Mouse (Mus musculus): ENCODE data around the gene Tmf1. TPM values are rescaled to one million over a fixed set of nuclear protein-coding genes. Genes with fewer than 3 reads are reported as not detected.

The Tmf1 gene
- polyA plus RNA-seq, 1 experiment = 3.8 TPM

DNA sequence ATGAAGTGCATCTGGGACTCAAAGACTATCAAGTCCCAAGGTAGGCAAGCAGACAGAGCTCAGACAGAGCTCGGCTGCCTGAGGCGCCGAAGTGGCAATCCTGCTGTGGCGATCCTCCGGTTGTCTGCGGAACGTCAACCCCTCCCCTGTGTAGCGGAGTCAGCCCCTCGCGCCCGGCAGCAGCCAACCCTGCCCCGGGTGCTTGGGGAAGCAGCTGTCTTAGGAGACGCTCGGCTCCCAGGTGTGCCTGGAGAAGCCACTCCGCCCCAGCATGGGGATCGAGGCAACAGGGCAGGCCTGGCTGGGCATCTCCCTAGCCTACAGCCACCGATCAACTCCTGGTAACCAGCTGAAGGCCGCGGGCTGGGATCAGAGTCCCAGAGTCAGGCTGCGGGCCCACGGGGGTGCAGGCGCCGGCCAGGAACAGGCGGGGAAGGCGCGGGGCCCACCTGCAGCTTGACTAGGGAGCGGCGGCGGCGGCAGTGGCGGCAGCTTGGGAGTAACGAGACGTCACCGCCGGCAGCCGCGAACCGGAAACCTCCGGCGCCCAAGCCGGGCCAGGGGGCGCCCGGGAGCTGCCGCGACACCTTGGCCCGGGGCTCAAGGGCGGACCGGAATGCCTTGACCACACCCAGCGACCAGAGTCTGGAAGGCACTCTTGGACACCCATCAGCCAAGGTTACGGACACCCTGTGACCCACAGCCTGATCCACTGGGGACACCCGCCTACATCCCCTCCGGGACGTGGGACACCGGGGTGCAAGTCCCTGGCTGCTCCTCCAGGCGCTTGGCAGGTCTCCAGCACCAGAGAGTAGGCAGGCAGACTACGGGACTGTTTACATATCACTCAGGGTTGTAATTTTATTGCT lies 30.3 kb downstream of the Tmf1 start, which contains the start of gene Eogt:
Gene Eogt (minus strand): TSS at position 800 of the 869 bp plus-strand sequence.
- Histone ChIP-seq H3K4me3 (replicated peaks; ENCODE audit: extremely low read depth, low read depth, low read length) (peak within 1 kb of the TSS; percentile 65), H3K4me1 (ENCODE audit: control insufficient read depth, insufficient read depth, low read length) (peaks cover 11% of the 10 kb centered on the region)
- TF ChIP-seq POLR2A (IDR thresholded peaks at IDR 0.05; ENCODE audit: borderline replicate concordance, extremely low read depth, low read depth, low read length) = 0 out of 2 replicates have a peak, but pooled peaks have one; percentile 7
- TF ChIP-seq CTCF (IDR thresholded peaks at IDR 0.05; ENCODE audit: insufficient read depth, low read length) = no peak
- under 1% methylated on average over 56 of the region's 56 CpGs for WGBS
- peak; percentile 85 for DNase-seq

GRCm38 (mm10) chr6:97147755-97148382 lies 31.1 kb downstream of the Tmf1 start:
- WGBS = 9% methylated on average over 18 of the region's 18 CpGs
- H3K4me3 ChIP-seq (replicated peaks; ENCODE audit: extremely low read depth, low read depth, low read length) = peak overlapping the region; percentile 65
- TF ChIP-seq CTCF (IDR thresholded peaks at IDR 0.05; ENCODE audit: insufficient read depth, low read length) (no peak), POLR2A (IDR thresholded peaks at IDR 0.05; ENCODE audit: borderline replicate concordance, extremely low read depth, low read depth, low read length) (no peak)
- peak; percentile 52 for DNase-seq
- H3K4me1 ChIP-seq (ENCODE audit: control insufficient read depth, insufficient read depth, low read length) = peaks cover 11% of the 10 kb centered on the region

- peaks cover 13% of the 10 kb centered on the region for H3K4me1 ChIP-seq (ENCODE audit: control insufficient read depth, insufficient read depth, low read length)
- peak; percentile 37 for DNase-seq
- no peak overlapping the region for H3K4me3 ChIP-seq (replicated peaks; ENCODE audit: extremely low read depth, low read depth, low read length)
- 52% methylated on average over 7 of the region's 7 CpGs for WGBS
- TF ChIP-seq POLR2A (IDR thresholded peaks at IDR 0.05; ENCODE audit: borderline replicate concordance, extremely low read depth, low read depth, low read length) = 0 out of 2 replicates have a peak, but pooled peaks have one; percentile 16
- no peak for TF ChIP-seq CTCF (IDR thresholded peaks at IDR 0.05; ENCODE audit: insufficient read depth, low read length)
These were observed 33.8 kb downstream of the Tmf1 start for GRCm38 (mm10) chr6:97145156-97145555.

- peak; percentile 28 for DNase-seq
- TF ChIP-seq POLR2A (IDR thresholded peaks at IDR 0.05; ENCODE audit: borderline replicate concordance, extremely low read depth, low read depth, low read length) (no peak), CTCF (IDR thresholded peaks at IDR 0.05; ENCODE audit: insufficient read depth, low read length) (no peak)
- Histone ChIP-seq H3K4me3 (replicated peaks; ENCODE audit: extremely low read depth, low read depth, low read length) (no peak overlapping the region), H3K4me1 (ENCODE audit: control insufficient read depth, insufficient read depth, low read length) (peaks cover 12% of the 10 kb centered on the region)
- WGBS = 33% methylated on average over 7 of the region's 7 CpGs
These were observed 34.6 kb downstream of the Tmf1 start for GRCm38 (mm10) chr6:97144359-97144758.

DNA sequence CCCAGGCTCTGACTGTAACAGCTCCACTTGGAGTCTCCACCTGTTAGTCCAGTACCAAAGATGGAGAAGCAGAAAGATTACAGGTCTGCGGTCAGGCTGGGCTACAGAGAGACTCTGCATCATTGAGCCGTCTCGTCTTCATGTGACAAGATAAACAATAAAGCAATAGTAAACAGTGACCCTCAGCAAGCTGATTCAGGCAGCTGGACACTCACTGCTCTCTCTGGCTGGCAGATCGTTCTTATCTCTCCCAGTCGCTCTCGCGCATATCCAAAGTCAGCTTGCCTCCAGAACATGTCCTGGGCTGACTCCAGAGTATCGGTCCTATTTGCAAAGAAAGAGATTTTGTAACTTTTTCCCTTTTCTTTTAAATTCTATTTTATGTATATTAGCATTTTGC lies 36.3 kb downstream of the Tmf1 start:
- no peak for DNase-seq
- Histone ChIP-seq H3K4me1 (ENCODE audit: control insufficient read depth, insufficient read depth, low read length) (peaks cover 11% of the 10 kb centered on the region), H3K4me3 (replicated peaks; ENCODE audit: extremely low read depth, low read depth, low read length) (no peak overlapping the region)
- no peak for TF ChIP-seq CTCF (IDR thresholded peaks at IDR 0.05; ENCODE audit: insufficient read depth, low read length)
- TF ChIP-seq POLR2A (IDR thresholded peaks at IDR 0.05; ENCODE audit: borderline replicate concordance, extremely low read depth, low read depth, low read length) = no peak
- 47% methylated on average over 8 of the region's 8 CpGs for WGBS

DNA sequence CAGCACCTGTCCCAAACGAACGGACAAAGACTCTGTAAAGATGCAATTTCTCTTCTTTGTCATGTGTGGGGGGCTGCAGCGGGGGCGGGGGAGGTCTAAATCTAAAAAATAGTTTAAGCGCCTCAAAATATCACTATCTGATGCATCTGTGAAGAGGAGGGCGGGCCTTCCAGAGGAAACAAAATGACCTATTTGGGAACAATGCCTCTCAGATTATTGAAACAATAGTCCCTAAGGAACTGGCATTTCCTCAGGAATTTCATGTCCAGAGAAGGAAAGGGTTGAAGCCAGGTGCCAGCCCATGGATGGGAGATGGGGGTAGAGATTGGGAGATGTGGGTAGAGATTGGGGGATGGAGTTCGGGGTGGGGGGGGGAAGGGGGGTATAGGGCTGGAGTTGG lies 37.1 kb downstream of the Tmf1 start:
- TF ChIP-seq CTCF (IDR thresholded peaks at IDR 0.05; ENCODE audit: insufficient read depth, low read length) (no peak), POLR2A (IDR thresholded peaks at IDR 0.05; ENCODE audit: borderline replicate concordance, extremely low read depth, low read depth, low read length) (no peak)
- no peak for DNase-seq
- Histone ChIP-seq H3K4me3 (replicated peaks; ENCODE audit: extremely low read depth, low read depth, low read length) (no peak overlapping the region), H3K4me1 (ENCODE audit: control insufficient read depth, insufficient read depth, low read length) (peaks cover 11% of the 10 kb centered on the region)
- WGBS = 51% methylated on average over 7 of the region's 7 CpGs

DNA sequence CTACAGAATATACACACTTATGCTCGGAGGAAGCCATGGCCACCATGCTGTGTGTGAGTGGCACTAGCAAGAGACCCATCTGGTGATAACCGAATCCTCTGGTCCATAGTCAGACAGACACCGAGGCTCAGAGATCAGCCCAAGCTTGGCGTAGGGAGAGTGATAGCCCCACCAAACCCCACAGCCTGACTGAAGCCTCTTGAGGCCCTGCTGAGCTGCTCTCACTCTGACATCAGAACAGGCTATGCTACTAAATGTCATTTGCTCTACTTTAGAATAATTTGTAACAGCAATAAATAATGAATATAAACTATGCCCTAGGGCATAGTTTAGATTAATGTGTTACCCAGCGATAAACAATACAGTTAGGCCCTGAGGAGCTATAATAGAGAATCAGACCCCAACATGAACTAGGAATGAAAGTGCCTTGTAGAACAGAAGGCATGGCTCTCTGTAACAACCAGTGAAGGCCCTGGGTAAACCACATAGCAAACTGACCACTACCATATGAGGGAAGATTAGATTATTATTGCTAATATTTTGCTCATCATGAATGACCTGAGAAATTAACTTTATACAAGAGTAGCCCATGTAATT lies 46.1 kb downstream of the Tmf1 start:
- H3K4me1 ChIP-seq (ENCODE audit: control insufficient read depth, insufficient read depth, low read length) = no peaks in the 10 kb centered on the region
- DNase-seq = no peak
- TF ChIP-seq CTCF (IDR thresholded peaks at IDR 0.05; ENCODE audit: insufficient read depth, low read length) (no peak), POLR2A (IDR thresholded peaks at IDR 0.05; ENCODE audit: borderline replicate concordance, extremely low read depth, low read depth, low read length) (no peak)
- 94% methylated on average over 5 of the region's 5 CpGs for WGBS
- H3K4me3 ChIP-seq (replicated peaks; ENCODE audit: extremely low read depth, low read depth, low read length) = no peak overlapping the region

DNA sequence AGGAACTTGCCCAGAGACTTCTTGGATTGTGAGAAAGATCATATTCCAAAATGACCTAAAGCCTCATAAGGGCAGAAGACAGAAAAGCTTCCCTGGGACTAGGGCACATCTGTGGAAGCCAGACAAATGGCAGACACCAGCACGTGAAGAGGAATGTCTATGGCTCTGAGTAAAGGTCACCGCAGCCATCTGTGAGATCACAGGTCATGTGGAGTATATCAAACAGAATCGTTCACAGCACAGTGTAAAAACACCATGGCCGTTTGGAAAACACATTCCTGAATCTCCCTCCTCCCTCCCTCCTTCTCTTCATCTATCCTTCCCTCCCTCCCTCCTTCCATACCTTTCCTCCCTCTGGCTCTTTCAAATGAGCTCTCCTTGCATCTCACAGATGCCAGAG lies 47.1 kb downstream of the Tmf1 start:
- no peak for DNase-seq
- no peak overlapping the region for H3K4me3 ChIP-seq (replicated peaks; ENCODE audit: extremely low read depth, low read depth, low read length)
- TF ChIP-seq POLR2A (IDR thresholded peaks at IDR 0.05; ENCODE audit: borderline replicate concordance, extremely low read depth, low read depth, low read length) (no peak), CTCF (IDR thresholded peaks at IDR 0.05; ENCODE audit: insufficient read depth, low read length) (no peak)
- H3K4me1 ChIP-seq (ENCODE audit: control insufficient read depth, insufficient read depth, low read length) = no peaks in the 10 kb centered on the region
- WGBS = 51% methylated on average over 4 of the region's 4 CpGs

- no peak for DNase-seq
- Histone ChIP-seq H3K4me1 (ENCODE audit: control insufficient read depth, insufficient read depth, low read length) (no peaks in the 10 kb centered on the region), H3K4me3 (replicated peaks; ENCODE audit: extremely low read depth, low read depth, low read length) (no peak overlapping the region)
- 74% methylated on average over 5 of the region's 5 CpGs for WGBS
- TF ChIP-seq CTCF (IDR thresholded peaks at IDR 0.05; ENCODE audit: insufficient read depth, low read length) (peak; percentile 23; the same call in 1 of the 2 replicates), POLR2A (IDR thresholded peaks at IDR 0.05; ENCODE audit: borderline replicate concordance, extremely low read depth, low read depth, low read length) (no peak)
These were observed 47.9 kb downstream of the Tmf1 start for GRCm38 (mm10) chr6:97130979-97131378.
